Mouse (Mus musculus) retina, postnatal 7 days (tissue): Measurements from ENCODE around the gene Fem1b.
"Not testable (repeated sequence)": the region's sequence is repeated elsewhere in the genome, so short reads cannot be mapped to it uniquely, and the experiment has no call there.

ENCODE experiments used
- DNase-seq: peaks from one replicate; pipeline ENCODE4 v3.0.0-alpha.2; 2012; ENCODE audit warnings: low read depth, low spot score

Fem1b gene

DNA sequence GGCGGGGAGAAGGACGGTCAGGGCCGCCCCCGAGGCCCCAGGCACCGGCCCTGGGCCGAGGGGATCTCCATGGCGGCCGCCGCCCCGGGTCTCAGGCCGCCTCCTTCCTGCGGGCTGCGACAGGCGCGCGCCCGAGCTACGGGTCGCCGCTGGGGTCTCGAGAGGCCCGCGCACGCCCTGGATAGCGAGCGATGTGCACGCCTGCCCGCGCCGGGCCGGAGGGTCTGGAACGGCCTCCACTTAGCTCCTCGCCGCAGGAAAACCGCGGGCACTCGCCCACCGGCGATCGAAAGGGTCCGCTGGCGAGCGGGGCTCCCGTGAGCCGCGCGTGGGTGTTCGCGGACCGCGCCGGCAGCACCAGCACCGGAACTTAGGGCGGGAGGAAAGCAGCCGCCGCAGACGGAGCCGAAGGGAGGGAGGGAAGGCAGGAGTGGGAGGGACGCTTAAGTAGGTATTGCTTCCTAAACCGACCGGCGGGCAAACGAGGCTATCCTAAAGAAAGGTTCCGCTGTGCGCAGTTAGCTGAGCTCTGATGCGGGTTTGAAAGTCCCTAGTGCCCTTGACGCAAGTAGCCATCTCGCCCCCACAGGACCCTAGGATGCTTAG lies at the start of gene Fem1b:
TSS of gene Fem1b (minus strand) at position 419 of the 606 bp plus-strand sequence.
- DNase-seq, result peak; percentile 78

DNA sequence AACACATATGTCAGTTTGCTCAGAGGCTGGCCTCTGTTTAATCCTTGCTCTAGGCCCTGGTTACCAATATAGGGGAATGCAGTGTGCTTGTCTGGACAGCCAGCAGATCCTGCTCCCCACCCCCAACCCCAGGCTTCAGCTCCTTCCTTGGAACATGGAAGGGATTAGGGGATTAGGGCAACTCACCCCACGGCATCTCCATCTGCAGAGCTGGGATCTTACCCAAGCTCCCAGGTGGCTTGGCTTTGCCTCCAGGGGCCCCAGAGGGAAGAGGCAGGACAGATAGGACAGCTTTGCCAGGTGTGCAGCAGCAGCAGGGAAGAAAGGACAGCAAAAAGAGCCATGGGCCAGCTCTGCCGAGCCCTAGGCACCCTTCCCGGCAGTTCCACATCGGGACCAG lies 49.1 kb upstream of the Fem1b start:
- no peak for DNase-seq

DNA sequence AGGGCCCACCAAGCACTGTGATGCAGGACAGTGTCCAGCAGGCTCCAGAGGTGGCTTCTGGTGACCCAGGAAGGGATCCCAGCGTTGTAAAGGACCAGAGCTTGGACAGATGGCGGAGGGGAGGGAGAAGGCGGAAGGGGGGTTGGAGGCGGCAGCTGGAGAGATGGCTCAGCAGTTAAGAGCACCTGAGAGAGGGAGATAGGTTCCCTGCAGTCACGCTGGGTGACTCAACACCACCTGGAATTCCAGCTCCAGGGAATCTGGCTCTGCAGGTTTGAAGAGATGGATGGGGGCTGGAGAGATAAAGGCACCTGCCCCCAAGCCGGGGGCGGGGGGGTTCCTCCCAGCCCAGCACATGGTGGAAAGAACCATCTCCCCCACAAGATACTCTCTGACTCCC lies 48.4 kb upstream of the Fem1b start:
- DNase-seq, result not testable (repeated sequence)

DNA sequence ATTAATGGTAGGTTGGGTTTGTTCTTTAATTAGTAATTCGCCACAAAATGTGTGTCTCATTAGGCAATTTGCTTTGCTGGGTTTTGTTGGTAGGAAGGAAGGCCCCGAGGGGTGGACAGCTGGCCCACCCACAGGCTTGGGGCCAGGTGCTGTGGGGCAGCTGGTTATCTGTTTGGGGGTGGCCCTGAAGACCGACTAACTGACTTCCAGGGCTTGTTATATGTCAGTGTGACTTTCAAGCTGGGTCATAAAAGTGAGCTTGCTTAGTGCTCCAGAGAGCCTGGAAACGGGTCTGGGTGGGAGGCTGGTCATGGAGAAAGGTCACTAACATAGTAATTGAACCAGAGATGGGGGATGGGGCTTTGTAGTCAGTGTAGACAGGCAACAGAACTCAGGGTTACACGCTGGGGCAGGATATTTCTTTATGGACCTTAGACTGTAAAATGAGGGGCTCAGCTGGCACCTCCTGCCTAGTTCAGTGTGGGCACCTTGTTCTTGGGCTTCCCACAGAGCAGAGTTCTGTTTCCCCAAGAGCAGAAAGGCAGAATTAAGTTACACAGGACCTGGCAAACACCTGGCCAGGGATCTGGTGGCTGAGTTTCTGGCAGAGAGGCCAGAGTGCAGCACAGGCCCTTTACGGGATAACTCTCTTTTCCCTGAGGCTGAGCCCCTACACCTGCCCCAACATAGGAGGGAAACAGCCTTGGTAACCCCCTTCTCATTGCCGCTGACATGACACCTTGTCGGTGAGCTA lies 46.7 kb upstream of the Fem1b start:
- DNase-seq, result no peak

DNA sequence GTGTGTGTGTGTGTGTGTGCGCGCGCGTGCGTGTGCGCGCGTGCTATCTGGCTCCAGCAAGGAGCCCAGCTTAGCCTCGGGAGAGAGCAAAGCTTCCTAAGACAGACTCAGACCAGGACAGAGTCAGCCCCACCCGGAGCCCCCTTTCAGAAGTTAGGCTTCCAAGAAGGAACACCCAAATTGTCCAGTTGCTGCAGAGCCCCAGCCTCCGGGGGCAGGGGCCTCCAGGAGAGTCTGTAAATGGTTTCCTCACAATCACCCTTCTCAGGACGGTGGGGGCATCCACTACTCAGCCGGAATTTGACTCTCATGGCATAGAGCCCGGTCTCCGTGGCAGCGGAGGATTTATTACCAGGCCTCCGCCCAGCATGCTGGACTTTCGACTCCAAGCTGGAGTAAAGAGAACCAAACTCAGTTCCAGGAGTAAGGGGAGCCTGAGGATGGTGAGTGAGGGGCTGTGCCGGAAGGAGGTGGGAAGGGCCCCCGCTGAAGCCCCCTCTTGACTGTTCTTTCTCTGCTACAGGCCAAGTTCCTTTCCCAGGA lies 46.1 kb upstream of the Fem1b start, which contains the start of gene Calml4:
TSS of gene Calml4 (plus strand) at position 362 of the 543 bp plus-strand sequence.
- no peak for DNase-seq

DNA sequence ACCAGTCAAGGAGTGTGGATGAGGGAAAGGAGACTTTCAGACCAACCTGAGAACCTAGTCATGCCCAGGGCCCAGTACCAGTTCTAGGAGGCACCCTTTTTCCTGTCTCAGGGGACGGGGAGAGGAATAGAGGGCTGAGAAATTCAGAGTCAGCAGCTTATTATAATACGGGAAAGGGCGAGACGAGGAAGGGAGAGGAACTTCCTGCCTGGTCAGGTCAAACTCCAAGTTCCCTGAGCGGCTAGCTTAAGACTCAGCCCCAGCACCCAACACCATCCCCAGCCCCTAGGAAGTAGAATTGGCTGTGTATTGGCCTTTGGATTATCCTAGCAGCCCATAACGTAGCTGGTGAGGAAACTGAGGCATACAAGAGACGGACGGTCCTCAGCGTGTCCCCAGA lies 45.5 kb upstream of the Fem1b start:
- no peak for DNase-seq

DNA sequence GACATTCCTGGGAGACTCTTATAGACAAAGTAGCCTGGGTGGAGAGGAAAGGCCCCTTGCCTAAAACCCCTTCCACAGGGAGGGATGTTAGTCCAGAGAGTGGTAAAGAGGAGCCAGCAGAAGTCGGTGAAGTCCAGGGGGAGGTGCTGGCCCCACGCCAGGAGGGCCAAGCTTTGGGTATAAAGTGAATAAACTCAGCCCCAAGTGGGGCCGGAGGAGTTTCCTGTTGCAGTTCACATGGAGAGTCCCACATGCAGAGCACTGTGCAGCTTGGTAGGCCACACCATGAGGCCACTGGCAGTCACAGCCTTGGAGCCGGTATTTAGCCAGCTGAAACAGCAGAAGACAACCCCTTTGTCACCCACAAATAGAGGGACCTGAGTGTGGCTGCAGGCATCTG lies 42.7 kb upstream of the Fem1b start:
- no peak for DNase-seq

DNA sequence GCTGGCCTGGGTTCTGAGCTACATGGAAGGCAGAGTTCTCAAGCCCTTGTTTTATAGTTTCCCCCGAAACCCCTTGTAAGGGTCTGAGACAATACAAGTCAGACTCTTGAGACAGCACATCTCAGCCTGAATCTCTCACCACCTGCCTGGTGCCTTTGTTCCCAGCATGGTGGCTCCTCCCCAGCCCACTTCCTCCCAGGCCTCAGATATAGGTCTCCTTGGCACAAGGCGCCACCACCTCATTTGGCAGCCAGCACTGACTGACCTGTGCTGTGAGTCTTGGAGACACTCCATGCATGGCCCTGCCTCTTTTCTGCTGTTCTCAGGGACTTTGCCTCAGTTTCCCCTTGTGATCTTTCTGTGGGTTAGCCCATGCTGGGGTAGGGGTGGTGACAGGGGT lies 39.8 kb upstream of the Fem1b start:
- no peak for DNase-seq

DNA sequence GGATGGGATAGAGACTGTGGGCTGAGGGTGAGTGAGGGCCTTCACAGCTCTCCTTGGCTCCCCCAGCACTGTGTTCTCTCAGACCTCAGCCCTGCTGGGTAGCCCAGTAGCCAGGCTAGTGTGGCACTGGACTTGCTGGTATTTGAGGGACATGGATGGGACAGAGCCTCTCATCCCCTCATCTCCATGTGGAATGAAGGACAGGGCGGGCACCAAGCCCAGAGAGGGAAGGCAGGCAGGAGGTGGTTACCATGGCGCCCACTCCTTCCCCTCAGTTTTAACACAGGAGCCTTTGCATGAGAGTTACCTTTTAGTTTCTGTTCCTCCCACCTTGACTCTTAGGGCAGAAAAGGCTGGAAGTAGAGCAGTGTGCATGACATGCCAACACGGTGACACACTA lies 36.9 kb upstream of the Fem1b start:
- no peak for DNase-seq

DNA sequence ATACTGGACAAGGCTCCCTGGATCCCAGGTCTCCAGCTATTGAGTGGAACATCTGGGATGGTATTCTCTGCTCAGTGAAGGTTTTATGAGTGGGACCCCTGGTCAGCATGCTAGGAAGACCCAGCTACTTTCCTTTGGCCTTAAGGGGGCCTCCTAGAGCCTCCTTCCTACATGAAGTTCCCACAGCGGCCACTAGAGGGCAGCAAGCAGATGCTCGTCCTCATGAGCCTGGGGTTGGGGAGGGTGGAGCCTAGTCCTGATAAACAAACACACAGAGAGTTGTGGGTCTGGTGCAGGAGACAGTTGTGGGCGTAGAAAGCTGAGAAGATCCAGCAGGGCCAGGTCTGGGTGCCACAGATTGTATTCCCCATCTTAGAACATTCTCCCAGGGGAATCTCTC lies 36.0 kb upstream of the Fem1b start:
- DNase-seq, result peak; percentile 83

DNA sequence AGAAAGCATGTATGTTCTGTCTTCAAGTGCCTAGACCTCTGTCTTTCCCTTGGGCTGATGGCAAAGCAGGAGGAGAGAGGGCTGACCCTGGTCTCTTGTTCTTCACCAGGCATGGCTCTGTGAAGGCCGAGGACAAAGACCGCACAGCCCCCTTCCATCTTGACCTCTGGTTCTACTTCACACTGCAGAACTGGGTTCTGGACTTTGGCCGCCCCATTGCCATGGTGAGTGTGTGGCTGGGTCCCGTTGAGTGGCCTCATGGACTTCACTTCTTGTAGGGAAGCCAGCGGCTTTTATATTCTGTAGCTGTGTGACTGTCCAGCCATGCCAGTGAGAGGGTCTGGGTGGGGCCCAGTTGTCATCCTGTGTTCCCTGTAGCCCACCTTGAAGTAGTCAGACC lies 32.7 kb upstream of the Fem1b start:
- DNase-seq, result no peak

DNA sequence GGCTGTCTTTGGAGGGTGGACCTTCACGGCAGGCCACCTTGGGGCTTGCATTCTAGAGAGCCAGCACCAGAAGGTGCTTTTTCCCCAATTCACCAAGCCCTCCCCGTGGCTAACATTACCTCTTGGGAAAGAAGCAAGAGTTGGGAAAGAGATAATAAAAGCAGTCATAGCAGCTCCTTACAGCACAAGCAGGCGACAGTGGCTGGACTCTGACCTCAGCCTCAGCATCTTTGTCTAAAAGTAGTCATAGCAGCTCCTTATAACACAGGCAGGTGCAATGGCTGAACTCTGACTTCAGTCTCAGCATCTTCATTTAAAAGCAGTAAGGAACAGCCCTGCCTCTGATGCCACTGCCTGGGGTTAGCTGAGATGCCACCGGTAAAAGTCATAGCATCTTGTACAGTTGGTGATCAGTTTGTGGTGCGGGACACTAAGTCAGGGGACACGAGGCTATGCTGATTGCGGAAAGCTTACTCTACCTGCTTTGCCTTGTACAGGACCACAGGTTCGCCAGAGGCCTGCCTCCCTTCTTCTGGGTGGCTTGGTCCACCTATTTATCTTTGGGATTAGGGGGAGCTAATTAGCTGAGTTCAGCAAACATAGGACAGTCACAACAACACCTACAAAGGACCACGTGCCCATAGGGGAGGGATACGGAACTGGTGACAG lies 31.8 kb upstream of the Fem1b start:
- DNase-seq, result no peak

DNA sequence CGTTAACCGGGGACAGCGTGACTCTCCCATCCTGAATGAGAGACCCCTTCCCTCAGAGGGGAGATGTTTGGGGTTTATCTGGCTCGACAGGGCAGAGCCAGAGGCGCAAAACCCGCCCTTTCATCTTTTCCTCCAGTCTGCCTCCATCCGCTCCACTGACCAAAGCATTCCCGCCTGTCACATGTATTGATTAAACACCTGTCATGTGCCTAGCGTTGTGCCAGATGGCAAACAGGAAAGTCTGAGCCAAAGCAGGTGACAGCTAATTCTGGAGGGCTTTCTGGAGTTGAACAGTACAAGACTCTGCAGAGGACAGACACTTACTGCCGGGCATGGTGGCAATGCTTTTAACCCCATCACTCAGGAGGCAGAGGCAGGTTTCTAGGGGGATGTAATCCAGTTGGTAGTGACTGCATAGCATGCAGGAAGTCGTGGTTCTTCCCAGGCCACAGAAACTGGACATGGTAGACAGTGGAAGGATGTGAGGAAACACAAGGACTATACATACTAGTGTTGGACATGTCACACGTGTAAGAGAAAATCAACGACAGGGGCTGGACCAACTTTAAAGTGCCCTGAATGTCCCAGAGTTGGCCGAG lies 27.5 kb upstream of the Fem1b start:
- DNase-seq, result no peak

DNA sequence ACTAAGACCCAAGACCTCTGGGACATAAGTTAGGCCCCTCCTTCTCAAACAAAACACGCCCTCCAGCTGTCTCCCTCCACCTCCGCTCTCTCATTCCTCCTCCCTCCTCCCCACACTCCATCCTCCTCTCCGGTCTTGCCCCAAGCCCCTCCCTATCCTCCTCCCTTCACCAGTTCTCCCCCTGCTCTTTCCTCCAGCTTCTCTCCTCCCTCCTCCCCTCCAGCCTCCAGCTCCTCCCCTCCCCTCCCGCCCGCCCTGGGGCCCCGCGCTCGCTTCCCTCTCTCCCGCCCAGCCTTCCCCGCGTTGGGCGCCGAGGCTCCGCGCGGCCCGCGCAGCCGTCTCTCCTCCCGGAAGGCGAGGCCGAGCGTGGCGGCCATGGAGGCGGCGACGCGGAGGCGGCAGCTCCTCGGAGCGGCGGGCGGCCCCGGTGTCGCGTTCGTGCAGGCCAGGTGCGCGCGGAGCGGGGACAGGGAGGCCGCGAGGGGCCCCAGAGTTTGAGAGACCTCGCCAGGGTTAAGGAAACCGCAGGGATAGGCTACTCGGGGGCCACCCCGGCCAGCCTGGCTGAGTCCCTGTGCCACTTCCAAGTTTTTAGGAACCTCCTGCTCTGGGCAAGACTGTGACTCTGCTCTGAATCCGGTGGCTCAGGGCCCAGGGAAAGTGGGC lies 26.9 kb upstream of the Fem1b start, which contains the start of gene Cln6:
TSS of gene Cln6 (plus strand) at position 280 of the 666 bp plus-strand sequence.
- no peak for DNase-seq

DNA sequence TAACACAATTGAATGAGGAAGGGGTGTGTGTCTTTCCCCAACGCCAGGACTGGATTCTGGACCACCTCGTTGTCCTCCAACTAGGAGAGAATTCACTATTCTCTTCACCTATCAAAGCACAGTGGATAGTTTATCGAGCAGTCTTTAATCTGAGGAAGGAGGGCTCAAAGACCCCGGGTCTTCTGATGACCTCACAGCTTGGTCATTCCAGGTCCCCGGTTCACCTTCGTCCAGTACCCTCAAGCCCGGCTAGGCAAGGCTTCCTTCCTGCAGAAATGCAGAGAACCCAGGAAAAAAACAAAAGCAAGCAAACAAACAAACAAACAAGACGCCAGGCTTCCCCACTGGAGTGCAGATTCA lies 26.4 kb upstream of the Fem1b start:
- no peak for DNase-seq

DNA sequence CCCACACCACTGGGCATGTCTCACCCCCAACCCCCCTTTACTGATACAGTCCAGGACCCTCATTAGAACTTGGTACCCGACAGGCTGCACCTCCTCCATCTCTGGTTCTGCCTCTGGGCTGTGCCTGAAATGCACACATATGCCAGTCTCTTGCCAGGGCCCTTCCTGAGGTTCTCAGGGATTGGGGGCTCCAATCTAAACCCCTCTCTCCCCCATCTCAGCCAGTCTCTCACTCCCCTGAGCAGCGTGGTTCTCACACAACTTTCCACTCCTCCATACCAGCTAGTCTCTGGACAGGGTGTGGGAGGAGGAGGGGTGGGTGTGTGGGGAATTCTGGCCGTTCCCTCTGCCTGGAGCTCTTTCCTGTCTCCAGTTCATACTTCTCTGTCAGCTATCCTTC lies 25.9 kb upstream of the Fem1b start:
- no peak for DNase-seq

DNA sequence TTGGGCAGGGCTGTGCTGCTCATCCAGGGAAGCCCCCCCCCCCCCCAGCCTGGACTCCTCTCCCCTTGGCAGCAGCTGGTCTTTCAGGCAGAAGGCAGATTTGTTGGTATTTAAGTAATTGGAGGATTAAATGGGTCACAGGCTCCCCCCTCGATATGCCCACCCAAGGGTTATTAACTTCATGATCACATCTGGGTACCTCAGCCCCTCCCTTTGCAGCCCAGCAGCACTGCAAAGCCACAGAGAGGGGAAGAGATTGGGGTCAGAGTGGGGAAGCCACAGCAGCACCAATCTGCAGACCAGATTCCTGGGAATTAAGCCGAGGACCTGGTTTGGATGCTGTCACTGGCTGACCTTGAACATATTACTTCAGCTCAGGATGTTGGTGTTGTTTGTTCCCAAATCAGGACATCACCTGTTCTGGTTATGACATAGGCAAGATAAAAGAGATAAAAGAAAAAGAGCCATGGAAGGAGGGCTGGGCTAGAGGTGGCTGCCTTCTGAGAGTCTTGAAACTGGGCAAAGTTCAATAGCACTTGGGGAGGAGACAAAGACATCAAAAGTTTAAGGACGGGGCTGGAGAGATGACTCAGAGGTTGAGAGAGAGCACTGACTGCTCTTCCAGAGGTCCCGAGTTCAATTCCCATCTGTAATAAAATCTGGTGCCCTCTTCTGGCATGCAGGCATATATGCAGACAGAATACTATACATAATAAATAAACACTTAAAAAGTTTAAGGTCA lies 24.1 kb upstream of the Fem1b start:
- DNase-seq, result no peak

DNA sequence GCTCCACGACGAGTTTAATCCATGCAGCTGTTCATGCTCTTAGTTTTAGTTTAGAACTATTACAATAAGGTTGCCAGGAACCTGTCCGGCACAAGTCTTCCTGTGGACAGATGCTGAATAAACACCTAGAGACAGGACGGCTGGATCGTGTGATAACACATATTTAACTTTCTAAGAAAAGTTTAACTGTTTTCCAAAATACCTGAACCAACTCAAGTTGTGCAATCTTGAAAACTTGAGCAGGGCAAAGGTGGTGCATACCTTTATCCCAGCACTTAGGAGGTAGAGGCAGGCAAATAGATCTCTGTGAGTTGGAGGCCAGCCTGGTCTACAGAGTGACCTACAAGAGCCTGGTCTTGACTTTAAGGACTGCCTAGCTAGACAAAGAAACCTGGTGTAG lies 23.2 kb upstream of the Fem1b start:
- DNase-seq, result no peak

DNA sequence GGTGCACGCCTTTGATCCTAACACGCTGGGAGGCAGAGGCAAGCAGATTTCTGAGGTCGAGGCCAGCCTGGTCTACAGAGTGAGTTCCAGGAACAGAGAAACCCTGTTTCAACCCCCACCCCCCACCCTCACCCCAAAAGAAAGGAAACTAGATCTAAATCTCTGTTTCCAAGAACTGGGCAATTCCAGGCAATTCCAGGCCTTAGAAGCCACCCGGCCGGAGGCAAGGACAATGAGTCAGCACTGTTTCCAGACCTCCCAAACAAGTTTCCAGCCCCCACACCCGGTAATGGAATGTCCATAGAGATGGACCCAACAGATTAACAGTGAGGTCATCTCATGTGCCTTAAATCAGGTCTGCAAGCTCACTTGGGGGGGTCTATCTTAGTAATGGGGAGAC lies 18.1 kb upstream of the Fem1b start:
- DNase-seq, result no peak

DNA sequence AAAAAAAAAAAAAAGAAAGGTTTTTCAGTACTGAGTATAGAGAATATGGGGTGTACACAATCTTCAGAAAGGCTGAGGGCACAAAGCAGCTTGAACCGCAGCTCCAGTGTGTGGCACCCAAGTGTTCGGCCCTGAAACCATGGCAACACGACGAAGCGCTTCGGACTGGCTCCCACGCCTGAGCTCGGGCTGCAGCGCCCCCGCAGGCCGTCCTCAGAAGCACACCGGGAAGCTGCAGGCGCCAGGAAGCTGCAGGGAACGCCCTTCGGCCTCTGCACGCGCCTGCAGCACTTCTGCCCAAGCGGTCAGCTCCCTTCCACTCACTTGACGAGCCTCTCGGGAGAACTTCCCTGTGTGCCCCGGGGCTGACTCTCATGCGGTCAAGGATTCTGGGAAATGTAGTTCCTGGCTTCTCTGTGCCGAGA lies 16.9 kb upstream of the Fem1b start:
- DNase-seq, result peak; percentile 89
